Mouse (Mus musculus) liver, adult 2 months (tissue): ENCODE measurements at regions not wholly inside any gene's neighbourhood (a gene's known extent, or its start where the extent isn't known, plus 50 kb on each side); places are given as distances from the start of the nearest gene placed in this dataset.

ENCODE experiments used
- DNase-seq: peaks from one replicate; pipeline ENCODE4 v3.0.0-alpha.2; 2011; ENCODE audit warnings: low read depth, low spot score; ENCODE audit errors: extremely low read depth
- H3K27ac ChIP-seq: fragments of 200-500 bp; replicated peaks from 2 replicates; pipeline ENCODE4 v1.5.1; 2012; ENCODE audit warnings: low read depth, mild to moderate bottlenecking, control low read depth, inconsistent platforms, low read length; ENCODE audit not compliant: insufficient read depth
- H3K27me3 ChIP-seq: fragments of 200-500 bp; 2 replicates; pipeline ENCODE4 v1.6.1; 2012; ENCODE audit warnings: mild to moderate bottlenecking, moderate library complexity, low read length, inconsistent platforms; ENCODE audit not compliant: control insufficient read depth, insufficient read depth
- H3K36me3 ChIP-seq: fragments of 200-500 bp; 2 replicates; pipeline ENCODE4 v1.6.1; 2012; ENCODE audit warnings: low read length, inconsistent platforms; ENCODE audit not compliant: control insufficient read depth, insufficient read depth
- H3K4me1 ChIP-seq: fragments of 200-500 bp; 2 replicates; pipeline ENCODE4 v1.6.1; 2011; ENCODE audit warnings: low read length; ENCODE audit not compliant: control insufficient read depth, insufficient read depth
- H3K4me3 ChIP-seq: fragments of 200-500 bp; 2 replicates; pipeline ENCODE4 v1.5.1; 2011; ENCODE audit warnings: low read depth, mild to moderate bottlenecking, control low read depth, low read length, moderate library complexity; ENCODE audit not compliant: insufficient read depth
- H3K79me2 ChIP-seq: fragments of 200-500 bp; 2 replicates; pipeline ENCODE4 v1.6.1; 2012; ENCODE audit warnings: inconsistent platforms, mild to moderate bottlenecking, low read length, moderate library complexity; ENCODE audit not compliant: control insufficient read depth, insufficient read depth
- H3K9ac ChIP-seq: fragments of 200-500 bp; 2 replicates; pipeline ENCODE4 v1.6.1; 2012; ENCODE audit warnings: low read depth, mild to moderate bottlenecking, control low read depth, inconsistent platforms, low read length
- CTCF ChIP-seq: fragments of 200-500 bp; IDR thresholded peaks from 2 replicates; pipeline ENCODE4 v1.5.1; 2011; ENCODE audit warnings: low read depth, low read length, control low read depth
- POLR2A ChIP-seq: fragments of 200-500 bp; IDR thresholded peaks from 2 replicates; pipeline ENCODE4 v1.6.1; 2011; ENCODE audit warnings: low read length, control low read depth; ENCODE audit not compliant: insufficient read depth; ENCODE audit errors: extremely low read depth
- WGBS: fragments of 180-500 bp; shearing (Covaris S2); methylation state at CpG from one replicate; pipeline ENCODE4 v1.1.7; 2018; 5-methylcytosine and 5-hydroxymethylcytosine counted together

- Histone ChIP-seq H3K79me2 (no peaks in the 10 kb centered on the region), H3K9ac (no peak overlapping the region), H3K36me3 (no peaks in the 10 kb centered on the region), H3K4me3 (no peak overlapping the region), H3K27me3 (no peaks in the 10 kb centered on the region), H3K27ac (no peak overlapping the region), H3K4me1 (no peaks in the 10 kb centered on the region)
- DNase-seq, result no peak
- WGBS, result 94% methylated on average over 9 of the region's 9 CpGs
- TF ChIP-seq POLR2A (no peak), CTCF (no peak)
These were observed 67.4 kb upstream of the Tiam2 start for GRCm38 (mm10) chr17:3258811-3259510.

DNA sequence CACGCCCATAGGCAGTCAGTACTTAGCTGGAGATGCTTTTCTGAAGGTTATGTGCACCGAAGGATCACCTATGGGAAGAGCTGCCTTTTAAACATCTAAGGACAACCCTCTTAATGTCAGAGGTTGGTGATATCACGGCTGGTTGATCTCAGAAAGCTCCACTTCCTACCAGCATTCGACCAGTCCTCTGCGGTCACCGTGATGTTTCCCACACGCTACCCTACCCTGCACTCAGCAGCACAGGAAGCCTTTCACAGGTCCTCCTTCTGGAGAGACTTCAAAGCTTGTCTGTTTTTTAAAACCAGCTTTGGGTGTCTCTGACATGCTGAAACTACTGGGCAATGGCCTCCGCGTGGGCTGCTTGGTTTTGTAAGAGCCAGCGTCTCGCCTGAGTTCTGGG is 65.6 kb upstream of the Tiam2 start:
- Histone ChIP-seq H3K79me2 (no peaks in the 10 kb centered on the region), H3K4me1 (no peaks in the 10 kb centered on the region), H3K9ac (no peak overlapping the region), H3K36me3 (no peaks in the 10 kb centered on the region), H3K27me3 (no peaks in the 10 kb centered on the region), H3K4me3 (no peak overlapping the region), H3K27ac (no peak overlapping the region)
- WGBS, result 93% methylated on average over 11 of the region's 11 CpGs
- TF ChIP-seq POLR2A, result no peak
- no peak for TF ChIP-seq CTCF
- no peak for DNase-seq

DNA sequence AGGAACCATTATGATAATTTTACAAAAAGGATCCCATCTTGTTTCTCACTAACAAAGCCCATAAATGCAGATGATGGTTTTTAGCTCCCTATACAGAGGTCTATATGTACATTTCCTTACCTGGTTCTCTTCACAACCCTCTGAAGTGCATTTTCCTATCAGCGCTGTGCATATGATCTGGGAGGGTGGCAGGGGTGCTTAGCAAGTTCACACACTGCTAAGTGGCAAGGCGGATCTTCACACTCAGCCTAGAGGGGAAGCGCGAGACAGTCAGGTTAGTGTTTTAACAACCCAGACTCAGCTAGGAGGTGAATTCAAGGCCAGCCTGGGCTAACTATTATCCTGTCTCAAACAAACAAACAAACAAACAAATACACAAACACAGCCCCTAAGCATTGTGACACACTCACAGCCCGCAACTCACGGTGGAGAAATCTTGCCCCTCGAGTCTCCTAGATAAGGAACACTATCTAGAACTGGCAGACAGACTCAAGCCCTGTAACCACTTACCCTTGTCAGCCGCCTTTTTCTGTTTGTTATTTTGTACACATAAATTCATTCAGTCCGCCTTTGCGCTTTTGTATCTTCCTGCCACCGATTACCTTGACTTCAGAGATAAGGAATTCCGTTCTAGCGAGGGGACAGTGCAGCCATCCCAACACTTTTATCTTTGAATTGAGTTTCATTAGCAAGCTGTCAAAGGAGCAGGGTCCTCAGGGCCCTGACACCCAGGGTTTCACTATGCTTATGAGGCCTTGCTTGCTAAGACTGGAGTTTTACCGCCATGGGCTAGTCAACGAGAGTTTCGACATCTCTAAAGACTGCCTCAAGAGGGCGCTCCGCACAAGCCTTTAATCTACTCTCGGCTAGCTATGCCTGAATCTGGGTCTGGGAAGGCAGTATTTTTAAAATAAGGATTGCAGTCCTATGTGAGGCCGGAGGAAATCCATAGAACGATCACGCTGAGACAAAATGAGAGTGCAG is 53.0 kb upstream of the Tiam2 start:
- no peak overlapping the region for H3K9ac ChIP-seq
- 48% methylated on average over 22 of the region's 22 CpGs for WGBS

DNA sequence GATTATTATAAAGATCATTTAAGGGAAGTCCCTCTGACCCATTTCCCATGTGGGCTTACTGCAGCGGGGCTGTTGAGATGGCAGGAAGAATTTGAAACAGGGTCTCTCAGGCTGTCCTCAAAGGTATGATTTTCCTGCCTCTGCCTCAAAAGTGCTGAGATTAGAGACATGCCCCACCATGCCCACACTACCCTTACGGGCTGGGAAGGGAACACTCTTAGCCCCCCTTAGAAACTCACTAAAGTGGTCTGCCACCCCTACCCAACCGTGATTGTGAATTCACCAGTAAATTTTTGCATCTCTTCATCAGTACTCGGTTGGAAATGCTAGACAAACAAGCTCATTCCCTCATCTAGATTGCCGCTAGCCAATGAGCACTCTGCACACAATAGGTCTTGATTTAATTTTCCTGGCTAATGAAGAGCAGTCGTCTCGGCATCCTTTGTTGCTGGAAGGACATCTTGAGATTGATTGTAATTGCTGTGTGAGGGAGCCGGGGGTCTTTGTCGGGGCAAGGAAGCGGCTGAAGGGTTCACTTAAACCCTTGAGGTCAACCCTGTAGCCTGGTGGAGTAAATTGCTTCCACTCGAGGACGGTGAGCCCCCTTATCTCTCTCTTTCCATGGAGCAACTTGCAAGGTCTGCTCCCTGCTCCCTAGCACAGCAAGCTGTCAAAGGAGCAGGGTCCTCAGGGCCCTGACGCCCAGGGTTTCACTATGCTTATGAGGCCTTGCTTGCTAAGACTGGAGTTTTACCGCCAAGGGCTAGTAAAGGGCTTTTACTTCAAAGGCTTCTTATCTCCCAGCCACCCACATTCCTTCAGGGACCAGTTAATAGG is 51.7 kb upstream of the Tiam2 start:
- DNase-seq, result no peak
- 76% methylated on average over 14 of the region's 14 CpGs for WGBS
- Histone ChIP-seq H3K36me3 (no peaks in the 10 kb centered on the region), H3K9ac (no peak overlapping the region), H3K79me2 (no peaks in the 10 kb centered on the region), H3K27me3 (no peaks in the 10 kb centered on the region), H3K27ac (no peak overlapping the region), H3K4me3 (no peak overlapping the region), H3K4me1 (no peaks in the 10 kb centered on the region)
- TF ChIP-seq POLR2A (no peak), CTCF (no peak)

More for the DNA sequence above, 53.0 kb upstream of the Tiam2 start:
- no peaks in the 10 kb centered on the region for H3K36me3 ChIP-seq
- H3K79me2 ChIP-seq, result no peaks in the 10 kb centered on the region
- H3K4me1 ChIP-seq, result no peaks in the 10 kb centered on the region
- no peaks in the 10 kb centered on the region for H3K27me3 ChIP-seq
- H3K27ac ChIP-seq, result no peak overlapping the region
- TF ChIP-seq CTCF, result peak; percentile 68
- TF ChIP-seq POLR2A, result no peak
- peak; percentile 65 for DNase-seq
- no peak overlapping the region for H3K4me3 ChIP-seq
